Mouse (Mus musculus) A20 (cell line): Measurements from ENCODE around the gene Wdr60.

Experiments used
- DNase-seq: peaks from one replicate; pipeline ENCODE4 v3.0.0-alpha.2; 2011; ENCODE audit warnings: low read depth, low spot score

The Wdr60 gene

GRCm38 (mm10) chr12:116183212-116183935 lies 79.4 kb downstream of the Wdr60 start:
- DNase-seq, result no peak

DNA sequence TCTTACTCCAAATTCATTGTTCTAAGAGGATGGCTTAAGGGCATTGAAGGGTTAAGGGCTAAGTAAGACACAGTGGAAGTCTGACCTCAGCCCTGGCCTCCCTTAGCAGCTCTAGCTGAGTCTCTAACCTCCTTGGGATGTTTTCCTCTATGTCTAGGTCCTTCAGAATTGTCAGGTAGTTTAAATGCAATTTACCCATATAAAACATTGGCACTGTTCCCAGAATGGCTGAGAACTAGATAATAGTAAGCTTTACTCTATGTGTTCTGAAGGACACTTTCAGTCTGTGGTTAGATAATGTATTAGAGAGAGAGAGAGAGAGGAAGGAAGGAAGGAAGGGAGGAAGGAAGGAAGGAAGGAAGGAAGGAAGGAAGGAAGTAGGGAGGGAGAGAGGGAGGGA lies 80.4 kb downstream of the Wdr60 start:
- no peak for DNase-seq

- DNase-seq, result no peak
Observed at GRCm38 (mm10) chr12:116181436-116182050, 81.3 kb downstream of the Wdr60 start.

- peak; percentile 33 for DNase-seq
Observed at GRCm38 (mm10) chr12:116176930-116177329, 85.9 kb downstream of the Wdr60 start.

- DNase-seq, result no peak
Observed at GRCm38 (mm10) chr12:116169666-116170065, 93.2 kb downstream of the Wdr60 start.

GRCm38 (mm10) chr12:116165368-116165767 lies 97.5 kb downstream of the Wdr60 start:
- DNase-seq, result no peak

- DNase-seq, result no peak
Observed at GRCm38 (mm10) chr12:116159695-116160094, 103.1 kb downstream of the Wdr60 start.

GRCm38 (mm10) chr12:116159223-116159622 lies 103.6 kb downstream of the Wdr60 start:
- DNase-seq, result no peak

DNA sequence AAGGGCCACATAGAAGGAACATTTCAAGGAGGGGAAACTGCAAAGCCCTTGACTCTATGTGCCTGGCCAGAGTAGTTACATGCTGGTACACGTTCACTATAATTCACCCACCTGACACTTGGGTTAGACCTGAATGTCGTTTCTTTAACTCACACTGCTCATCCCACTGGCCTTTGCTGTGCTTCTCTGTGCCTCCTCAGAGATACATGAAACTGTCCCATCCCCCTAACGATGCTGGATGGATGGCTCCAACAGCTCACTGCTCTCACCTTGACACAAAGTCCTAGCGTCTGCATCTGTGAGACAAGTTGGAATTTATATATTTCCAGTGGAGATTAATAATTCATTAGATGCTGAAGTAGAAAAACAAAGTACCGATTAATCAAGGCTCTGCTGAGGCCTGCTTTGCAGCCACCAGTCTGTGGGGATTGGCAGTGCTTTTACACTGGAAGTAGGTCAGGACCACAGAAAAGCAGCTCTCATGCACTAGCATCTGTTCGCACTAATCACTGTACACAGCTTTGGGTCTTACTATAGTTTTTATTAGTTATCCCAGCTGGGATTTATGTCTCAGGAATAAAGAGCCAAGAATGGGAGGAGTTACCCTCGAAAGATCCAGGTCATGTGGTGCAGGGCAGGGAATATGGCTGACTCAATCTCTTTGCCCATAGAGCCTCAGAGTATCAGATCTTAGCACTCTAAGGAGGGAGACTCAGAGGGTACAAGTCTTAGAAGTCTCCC lies 105.9 kb downstream of the Wdr60 start:
- no peak for DNase-seq
